Mouse (Mus musculus): ENCODE data around the gene Tex19.2. TPM values are rescaled to one million over a fixed set of nuclear protein-coding genes. Genes with fewer than 3 reads are reported as not detected.

The Tex19.2 gene
- total and polyA plus RNA-seq, 3 experiments, result 0.64 to 2.4 (median 1.4) TPM

- Histone ChIP-seq H3K4me1 (ENCODE audit: control insufficient read depth in 1 of 2, insufficient read depth in 2 of 2) (peaks cover 0 to 14% of the 10 kb centered on the region in 2 experiments; a peak in 3 of 4 replicates), H3K27ac (ENCODE audit: insufficient read depth, low read depth) (no peak overlapping the region), H3K4me3 (replicated peaks in 1 of 3; ENCODE audit: low read depth in 2 of 3, low read length in 2 of 3, poor library complexity in 1 of 3) (no peak overlapping the region), H3K4me2 (ENCODE audit: insufficient read depth, low read depth, poor library complexity, severe bottlenecking) (no peak overlapping the region), H3K9ac (ENCODE audit: insufficient read depth, low read depth) (no peak overlapping the region), H3K9me3 (replicated peaks; ENCODE audit: low read length) (no peaks in the 10 kb centered on the region), H3K27me3 (replicated peaks) (no peaks in the 10 kb centered on the region), H3K36me3 (replicated peaks in 1 of 2; ENCODE audit: control insufficient read depth in 1 of 2, insufficient read depth in 1 of 2, low read length in 1 of 2) (no peaks in the 10 kb centered on the region), H3K79me2 (replicated peaks; ENCODE audit: control insufficient read depth, extremely low read depth, insufficient read depth, poor library complexity, severe bottlenecking) (no peaks in the 10 kb centered on the region)
- in situ Hi-C loops (cut with MboI; ENCODE audit: low pct_ligation_motif_present, low pct_unique_long_range_greater_than_20kb, low sequenced_read_pairs) (no loop called here), dilution Hi-C loops (cut with MboI; ENCODE audit: extremely low pct_ligation_motif_present, extremely low pct_unique_long_range_greater_than_20kb, low sequenced_read_pairs) (no loop called here)
- DNase-seq (ENCODE audit: extremely low read depth), result no peak
- peak; percentile 62 for TF ChIP-seq BHLHE40 (IDR thresholded peaks at IDR 0.05; ENCODE audit: low read depth, low read length)
- no peak for TF ChIP-seq MXI1 (IDR thresholded peaks at IDR 0.05; ENCODE audit: low read depth, low read length)
Measured at GRCm38 (mm10) chr11:121090943-121091342, 27.5 kb downstream of the Tex19.2 start.

DNA sequence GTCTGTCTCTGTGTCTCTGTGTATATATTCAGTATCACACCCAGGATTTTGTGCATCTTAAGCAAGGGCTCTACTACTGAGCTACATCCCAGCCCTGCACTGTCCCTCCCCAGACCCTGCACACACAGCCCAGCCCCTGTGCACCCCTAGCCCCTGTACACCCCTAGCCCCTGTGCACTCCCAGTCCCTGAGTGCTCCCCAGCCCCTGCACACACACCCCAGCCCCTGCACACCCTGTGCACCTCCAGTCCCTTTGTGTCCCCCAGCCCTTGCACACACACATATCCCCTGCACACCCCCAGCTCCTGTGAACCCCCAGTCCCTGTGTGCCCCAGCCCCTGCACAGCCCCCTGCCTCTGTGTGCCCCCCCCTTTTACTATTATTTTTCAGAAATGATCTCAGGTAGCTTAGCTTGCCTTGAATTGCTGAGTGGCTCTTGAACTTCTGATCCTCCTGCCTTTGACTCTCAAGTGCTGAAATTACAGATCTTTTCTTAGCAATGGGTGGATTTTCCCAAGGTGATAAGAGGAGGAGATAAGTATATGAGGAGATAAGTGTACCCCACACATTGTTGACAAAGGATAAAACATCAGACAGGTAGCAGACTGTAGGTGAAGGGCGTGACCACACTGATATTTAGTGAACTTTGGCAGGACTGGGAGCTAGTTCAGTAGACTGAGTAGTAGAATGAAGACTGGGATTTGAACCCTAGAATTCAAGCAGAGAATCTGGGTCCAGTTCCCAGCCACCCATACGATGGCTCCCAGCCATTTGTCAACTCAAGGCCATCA, 28.5 kb downstream of the Tex19.2 start:
- no peaks in the 10 kb centered on the region for H3K79me2 ChIP-seq (replicated peaks; ENCODE audit: control insufficient read depth, extremely low read depth, insufficient read depth, poor library complexity, severe bottlenecking)
- no peak for DNase-seq (ENCODE audit: extremely low read depth)
- H3K36me3 ChIP-seq (replicated peaks in 1 of 2; ENCODE audit: control insufficient read depth in 1 of 2, insufficient read depth in 1 of 2, low read length in 1 of 2), result no peaks in the 10 kb centered on the region
- H3K4me2 ChIP-seq (ENCODE audit: insufficient read depth, low read depth, poor library complexity, severe bottlenecking), result no peak overlapping the region
- no peaks in the 10 kb centered on the region for H3K27me3 ChIP-seq (replicated peaks)
- no peak overlapping the region for H3K27ac ChIP-seq (ENCODE audit: insufficient read depth, low read depth)
- TF ChIP-seq NRF1 (IDR thresholded peaks at IDR 0.05; ENCODE audit: low read depth, low read length), result no peak
- no peak for TF ChIP-seq MAFK (IDR thresholded peaks at IDR 0.05; ENCODE audit: insufficient replicate concordance, low read length)
- no peak for TF ChIP-seq ZMIZ1 (IDR thresholded peaks at IDR 0.05; ENCODE audit: low read depth, low read length)
- no peak for TF ChIP-seq USF2 (conservative IDR thresholded peaks at IDR 0.05; ENCODE audit: low read depth, low read length)
- H3K4me3 ChIP-seq (replicated peaks in 1 of 3; ENCODE audit: low read depth in 2 of 3, low read length in 2 of 3, poor library complexity in 1 of 3), result no peak overlapping the region
- dilution Hi-C loops (cut with MboI; ENCODE audit: extremely low pct_ligation_motif_present, extremely low pct_unique_long_range_greater_than_20kb, low sequenced_read_pairs) (no loop called here), in situ Hi-C loops (cut with MboI; ENCODE audit: low pct_ligation_motif_present, low pct_unique_long_range_greater_than_20kb, low sequenced_read_pairs) (no loop called here)
- no peak overlapping the region for H3K9ac ChIP-seq (ENCODE audit: insufficient read depth, low read depth)
- no peaks in the 10 kb centered on the region for H3K9me3 ChIP-seq (replicated peaks; ENCODE audit: low read length)
- peaks cover 0 to 15% of the 10 kb centered on the region in 2 experiments; a peak in 3 of 4 replicates for H3K4me1 ChIP-seq (ENCODE audit: control insufficient read depth in 1 of 2, insufficient read depth in 2 of 2)

GRCm38 (mm10) chr11:121088997-121089396, 29.5 kb downstream of the Tex19.2 start:
- H3K36me3 ChIP-seq (replicated peaks in 1 of 2; ENCODE audit: control insufficient read depth in 1 of 2, insufficient read depth in 1 of 2, low read length in 1 of 2), result no peaks in the 10 kb centered on the region
- H3K4me3 ChIP-seq (replicated peaks in 1 of 3; ENCODE audit: low read depth in 2 of 3, low read length in 2 of 3, poor library complexity in 1 of 3), result no peak overlapping the region
- no peak overlapping the region for H3K9ac ChIP-seq (ENCODE audit: insufficient read depth, low read depth)
- H3K27me3 ChIP-seq (replicated peaks), result no peaks in the 10 kb centered on the region
- in situ Hi-C loops (cut with MboI; ENCODE audit: low pct_ligation_motif_present, low pct_unique_long_range_greater_than_20kb, low sequenced_read_pairs), result no loop called here
- DNase-seq (ENCODE audit: extremely low read depth), result no peak
- H3K79me2 ChIP-seq (replicated peaks; ENCODE audit: control insufficient read depth, extremely low read depth, insufficient read depth, poor library complexity, severe bottlenecking), result no peaks in the 10 kb centered on the region
- H3K4me1 ChIP-seq (ENCODE audit: control insufficient read depth in 1 of 2, insufficient read depth in 2 of 2), result peaks cover 0 to 16% of the 10 kb centered on the region in 2 experiments; a peak in 3 of 4 replicates
- dilution Hi-C loops (cut with MboI; ENCODE audit: extremely low pct_ligation_motif_present, extremely low pct_unique_long_range_greater_than_20kb, low sequenced_read_pairs), result no loop called here
- no peak overlapping the region for H3K27ac ChIP-seq (ENCODE audit: insufficient read depth, low read depth)
- H3K9me3 ChIP-seq (replicated peaks; ENCODE audit: low read length), result no peaks in the 10 kb centered on the region
- H3K4me2 ChIP-seq (ENCODE audit: insufficient read depth, low read depth, poor library complexity, severe bottlenecking), result no peak overlapping the region
- TF ChIP-seq USF1 (IDR thresholded peaks at IDR 0.05; ENCODE audit: low read depth, low read length), result no peak
- TF ChIP-seq BHLHE40 (IDR thresholded peaks at IDR 0.05; ENCODE audit: low read depth, low read length), result no peak
- no peak for TF ChIP-seq HCFC1 (IDR thresholded peaks at IDR 0.05; ENCODE audit: low read depth, low read length)
- no peak for TF ChIP-seq POLR2A (IDR thresholded peaks at IDR 0.05; ENCODE audit: low read depth, low read length)
- TF ChIP-seq KAT2A (IDR thresholded peaks at IDR 0.05; ENCODE audit: insufficient replicate concordance, low read length), result no peak
- TF ChIP-seq ZC3H11A (IDR thresholded peaks at IDR 0.05; ENCODE audit: low read depth, low read length), result no peak

Data from CH12.LX (cell line).